Mouse (Mus musculus) right cerebral cortex, adult 2 months (tissue): ENCODE measurements around the gene Nt5dc3.

Experiments used
- DNase-seq, 2 experiments: peaks; one replicate each; pipeline ENCODE4 v3.0.0; 2021 to 2022; ENCODE audit warnings: low spot score in 2 of 2

The Nt5dc3 gene

DNA sequence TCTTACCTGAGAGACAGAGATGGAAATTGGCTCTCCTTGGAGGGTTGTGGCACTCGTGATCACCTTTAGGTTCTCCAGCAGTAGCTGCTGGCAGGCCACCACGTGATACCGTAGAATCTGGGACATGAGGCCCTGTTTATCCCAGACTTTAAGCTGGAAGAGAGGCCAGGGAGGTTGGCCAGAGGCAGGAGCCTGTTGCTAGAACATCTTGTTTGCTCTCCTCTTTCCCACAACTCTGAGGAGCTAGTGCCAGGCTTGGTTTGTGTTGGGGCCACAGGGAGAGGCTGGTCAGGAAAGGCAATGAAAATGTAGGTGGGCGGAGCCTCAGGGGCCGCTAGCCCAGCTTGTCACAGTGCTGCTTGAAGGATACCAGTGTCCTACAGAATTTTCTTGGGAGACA is 93.8 kb downstream of the Nt5dc3 start:
- DNase-seq: no peak

GRCm38 (mm10) chr10:86878721-86879120 is 99.9 kb downstream of the Nt5dc3 start:
- no peak for DNase-seq

DNA sequence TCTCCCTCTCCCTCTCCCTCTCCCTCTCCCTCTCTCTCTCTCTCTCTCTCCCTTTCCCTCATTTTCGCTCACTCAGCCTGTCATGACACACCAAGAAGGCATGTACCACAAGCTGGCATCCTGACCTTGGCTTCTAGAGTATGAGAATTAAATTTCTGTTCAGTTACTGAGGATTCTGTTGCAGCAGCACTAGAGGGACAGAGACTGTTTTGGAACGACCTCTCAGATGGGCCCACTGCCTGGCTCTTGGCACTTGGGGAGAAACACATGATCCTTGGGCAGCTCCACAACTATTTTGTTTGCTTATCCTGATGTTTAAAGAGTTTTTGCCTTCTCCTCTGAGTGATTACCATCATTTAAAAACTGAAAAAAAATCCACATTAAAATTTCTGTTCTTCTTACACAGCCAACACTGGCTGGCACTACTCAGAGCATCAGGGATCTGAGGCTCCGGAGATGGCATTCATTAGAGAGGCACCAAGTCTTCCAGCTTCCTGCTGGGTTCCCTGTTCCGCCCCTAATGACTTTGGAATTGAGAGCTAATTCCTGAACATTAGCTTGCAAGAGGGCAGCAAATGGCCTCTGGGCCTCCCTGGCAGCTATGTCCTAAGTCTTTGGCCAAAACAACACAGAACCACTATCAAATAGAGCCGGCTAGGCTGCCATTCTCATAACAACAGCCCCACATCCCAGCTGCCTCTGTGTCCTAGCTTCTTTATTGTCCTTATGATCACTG is 101.4 kb downstream of the Nt5dc3 start:
- DNase-seq: no peak

DNA sequence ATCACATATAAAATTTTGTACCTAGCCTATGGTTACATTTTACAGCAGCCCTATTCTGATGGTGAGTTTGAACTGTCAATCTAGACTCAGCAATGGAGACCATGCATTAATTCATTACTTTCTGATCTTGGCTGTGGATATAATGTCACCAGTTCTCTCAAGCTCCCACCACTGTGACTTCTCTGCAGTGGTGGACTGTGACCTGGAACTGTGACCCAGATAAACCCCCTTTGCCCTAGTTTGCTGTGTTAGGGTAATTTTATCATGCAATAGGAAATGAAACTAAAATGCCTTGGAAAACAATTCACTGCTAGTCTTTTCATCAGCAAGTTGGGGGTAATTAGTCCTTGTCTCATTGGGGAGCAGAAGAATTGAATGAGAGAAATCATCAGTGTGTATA is 102.6 kb downstream of the Nt5dc3 start:
- DNase-seq: no peak

GRCm38 (mm10) chr10:86886434-86886833 is 107.6 kb downstream of the Nt5dc3 start:
- DNase-seq: no peak
